Mouse (Mus musculus) WW6 (cell line): Measurements from ENCODE around the gene Ubxn11.

ENCODE experiments used
- DNase-seq: peaks from one replicate; pipeline ENCODE4 v3.0.0-alpha.2; 2013; ENCODE audit warnings: low read depth, low spot score

Gene Ubxn11

DNA sequence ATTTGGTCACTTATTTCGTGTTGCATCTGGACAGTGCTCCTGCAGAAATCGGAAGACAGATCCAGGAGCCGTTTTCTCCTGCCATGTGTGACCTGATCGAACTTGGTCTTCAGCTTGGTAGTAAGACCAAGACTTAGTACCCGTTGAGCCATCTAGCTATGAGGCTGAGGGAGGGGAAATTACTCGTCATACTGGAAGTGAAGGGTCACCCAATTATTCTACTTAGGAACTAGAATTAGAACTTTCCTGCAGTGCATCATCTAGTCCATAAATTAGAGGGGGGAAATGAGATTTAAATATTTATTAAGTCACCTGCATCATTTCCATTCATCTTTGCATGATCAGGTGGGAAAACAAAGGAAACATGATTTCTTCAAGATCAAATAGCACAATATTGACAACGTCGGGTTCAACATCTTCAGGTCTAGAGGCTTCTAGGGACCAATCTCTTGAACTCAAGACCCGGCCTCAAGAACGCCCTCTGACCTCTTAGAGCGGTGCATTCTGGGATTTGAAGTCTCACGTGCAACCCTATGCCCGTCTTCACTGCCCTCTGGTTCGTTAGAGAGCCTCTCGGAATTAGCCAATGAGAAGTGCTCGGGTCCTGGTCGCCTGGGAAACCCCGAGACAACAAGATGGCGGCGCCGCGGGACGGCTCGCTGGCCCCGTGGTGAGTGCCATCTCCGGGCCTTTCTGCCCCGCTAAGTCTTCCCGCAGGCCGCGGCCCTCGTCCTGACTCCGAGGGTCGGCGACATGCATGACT lies at the start of gene Ubxn11:
TSS of gene Ubxn11 (plus strand) at position 592 of the 763 bp plus-strand sequence.
- peak; percentile 84 for DNase-seq

DNA sequence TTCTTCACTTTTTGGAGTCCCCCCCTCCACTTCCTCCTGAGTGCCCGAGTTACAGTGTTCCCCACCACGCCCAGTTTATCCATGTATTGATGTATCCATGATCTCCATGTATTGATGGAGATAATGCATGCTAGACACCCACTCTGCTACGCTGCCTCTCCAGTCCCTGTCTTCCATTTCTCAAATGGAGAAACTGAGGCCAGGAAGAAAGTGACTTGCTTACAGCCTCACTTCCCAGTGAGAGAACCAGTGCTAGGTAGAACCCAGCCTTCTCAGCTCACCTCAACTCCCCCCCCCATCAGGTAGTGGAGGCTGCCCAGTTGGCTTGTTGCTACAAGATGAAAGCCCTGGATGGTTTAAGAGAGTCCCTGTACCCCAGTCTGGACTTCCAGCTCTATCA lies 48.8 kb upstream of the Ubxn11 start, which contains the start of gene Zfp683:
TSS of gene Zfp683 (plus strand) at position 301 of the 400 bp plus-strand sequence.
- DNase-seq = no peak

- no peak for DNase-seq
Measured at GRCm38 (mm10) chr4:134058166-134058715, 44.1 kb upstream of the Ubxn11 start.

GRCm38 (mm10) chr4:134058908-134059307 lies 43.5 kb upstream of the Ubxn11 start:
- no peak for DNase-seq

- no peak for DNase-seq
Measured at GRCm38 (mm10) chr4:134060135-134060865, 42.1 kb upstream of the Ubxn11 start, which contains the start of gene Crybg2. TSS of gene Crybg2 (plus strand) at chr4:134060815.

DNA sequence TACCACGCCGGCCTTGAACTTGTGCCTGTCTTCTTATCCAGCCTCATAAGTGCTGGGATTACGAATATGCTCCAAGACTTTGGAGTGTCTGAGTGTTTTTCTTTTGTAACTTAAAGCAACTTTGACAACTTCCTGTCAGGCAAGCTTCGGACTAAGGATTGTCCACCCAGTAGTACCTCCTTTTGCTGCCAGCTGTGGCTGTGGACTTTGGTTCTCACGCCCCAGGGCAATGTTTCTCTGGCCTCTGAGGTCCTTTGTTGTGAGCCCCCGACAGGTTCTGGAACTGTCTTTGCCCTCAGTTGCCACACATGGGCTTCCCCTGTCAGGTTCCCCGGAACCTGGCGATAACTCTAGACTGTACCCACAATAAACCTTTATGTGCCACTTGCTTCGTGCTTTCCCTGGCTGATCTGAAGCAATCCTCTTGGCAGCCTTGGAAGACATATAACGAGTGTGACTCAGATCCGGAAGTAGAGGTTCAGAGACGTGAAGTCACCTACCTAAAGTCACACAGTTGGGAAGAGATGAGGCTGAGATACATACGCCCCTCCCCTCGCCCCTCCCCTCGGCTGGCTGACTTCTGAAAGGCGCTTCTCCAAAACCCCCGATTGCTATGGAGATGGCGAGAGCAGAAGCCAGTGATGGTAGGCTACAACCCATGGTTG lies 41.1 kb upstream of the Ubxn11 start:
- no peak for DNase-seq

- DNase-seq = no peak
Measured at GRCm38 (mm10) chr4:134061944-134062446, 40.4 kb upstream of the Ubxn11 start.

GRCm38 (mm10) chr4:134062561-134062960 lies 39.8 kb upstream of the Ubxn11 start:
- DNase-seq = no peak

DNA sequence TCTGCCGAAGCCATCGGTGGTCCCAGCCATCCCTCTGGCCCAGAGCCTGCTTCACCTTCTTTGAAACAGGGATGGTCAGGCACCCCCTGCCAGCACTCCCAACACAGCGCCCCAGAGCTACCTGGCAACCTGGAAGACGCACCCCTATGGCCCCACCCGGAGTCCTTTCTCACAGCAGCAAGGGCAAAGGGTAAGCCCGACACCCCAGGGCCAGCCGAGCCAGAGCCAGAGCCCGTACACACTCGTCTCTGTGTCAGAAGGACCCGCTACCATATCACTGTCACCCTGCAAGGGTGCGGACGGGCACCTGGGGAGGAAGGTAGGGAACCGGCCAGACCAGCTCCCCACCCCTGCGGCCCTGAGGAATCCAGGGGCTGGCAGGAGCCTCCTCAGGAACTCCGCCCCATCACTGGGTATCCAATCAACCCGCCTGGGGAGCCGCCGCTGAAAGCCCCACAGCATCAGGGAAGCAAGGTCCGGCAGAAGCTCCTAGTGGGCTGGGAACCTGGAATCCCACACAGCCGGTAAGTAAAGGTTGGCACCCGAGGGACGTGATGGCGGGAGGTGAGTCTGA lies 36.9 kb upstream of the Ubxn11 start:
- DNase-seq = no peak

GRCm38 (mm10) chr4:134067383-134067782 lies 35.0 kb upstream of the Ubxn11 start:
- DNase-seq = no peak

GRCm38 (mm10) chr4:134067833-134068544 lies 34.4 kb upstream of the Ubxn11 start:
- no peak for DNase-seq

GRCm38 (mm10) chr4:134068793-134069580 lies 33.4 kb upstream of the Ubxn11 start:
- no peak for DNase-seq

DNA sequence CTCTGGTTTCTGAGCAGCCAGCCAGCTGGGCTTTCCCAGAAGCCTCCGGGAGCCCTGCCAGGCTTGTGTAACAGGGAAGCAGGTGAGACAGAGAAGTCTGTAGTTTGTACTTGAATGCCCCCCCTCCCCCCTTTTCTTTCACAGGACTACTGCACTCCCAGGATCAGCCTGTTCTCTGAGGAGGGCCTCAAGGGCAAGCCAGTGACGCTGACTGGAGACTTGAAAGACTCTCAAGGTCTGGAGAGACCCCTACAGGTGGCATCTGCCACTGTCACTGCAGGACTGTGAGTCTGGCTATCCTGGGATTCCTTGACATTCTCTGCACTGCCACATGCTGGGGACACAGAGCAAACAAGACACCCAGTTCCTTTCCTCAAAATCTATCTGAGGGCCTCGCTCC lies 23.7 kb upstream of the Ubxn11 start:
- peak; percentile 79 for DNase-seq

- no peak for DNase-seq
Measured at GRCm38 (mm10) chr4:134080674-134081073, 21.7 kb upstream of the Ubxn11 start.

DNA sequence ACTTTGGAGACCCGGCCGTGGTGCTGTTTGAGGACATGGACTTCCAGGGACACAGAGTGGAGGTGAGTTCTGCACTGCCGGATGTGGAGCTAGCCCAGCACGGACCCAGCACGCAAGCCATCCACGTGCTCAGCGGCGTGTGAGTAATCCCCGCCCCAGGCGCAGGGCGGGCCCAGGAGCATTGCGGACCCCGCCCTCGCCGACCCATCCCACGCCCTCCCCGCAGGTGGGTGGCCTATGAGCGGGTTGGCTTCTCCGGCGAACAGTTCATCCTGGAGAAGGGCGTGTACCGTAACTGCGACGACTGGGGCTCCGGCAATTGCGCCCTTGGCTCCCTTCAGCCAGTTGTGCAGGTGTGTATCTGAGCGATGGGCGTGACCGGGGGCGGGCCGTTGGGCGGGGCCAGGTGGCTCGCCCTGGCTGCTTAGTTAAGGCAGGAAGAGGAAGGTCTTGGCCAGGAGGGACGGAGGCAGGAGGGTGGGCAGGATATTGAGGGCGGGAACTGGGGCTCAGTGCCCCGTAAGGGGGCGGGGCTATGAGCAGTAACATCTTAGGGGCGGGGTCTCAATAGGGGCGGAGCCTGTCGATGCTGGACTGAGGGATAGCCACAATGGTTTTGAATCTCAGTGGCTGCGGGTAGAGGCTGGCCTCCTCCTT lies 20.5 kb upstream of the Ubxn11 start:
- peak; percentile 98 for DNase-seq

DNA sequence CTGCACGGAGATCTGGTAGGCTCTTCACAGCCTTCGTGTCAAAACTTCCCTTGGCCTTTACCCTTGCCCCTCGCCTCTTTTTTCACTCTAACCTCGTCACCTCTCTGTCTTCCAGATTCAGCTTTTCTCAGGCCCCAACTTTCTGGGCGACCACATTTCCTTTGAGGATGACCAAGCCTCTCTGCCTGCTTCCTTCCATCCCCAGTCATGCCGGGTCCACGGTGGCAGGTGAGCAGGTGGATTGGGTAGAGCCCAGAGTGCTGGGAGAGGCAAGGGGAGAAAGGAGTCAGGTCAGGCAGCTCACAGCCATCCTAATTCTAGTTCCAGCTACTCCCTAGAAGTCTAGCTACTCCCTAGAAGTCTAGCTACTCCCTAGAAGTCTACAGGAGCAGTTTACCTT lies 19.9 kb upstream of the Ubxn11 start:
- DNase-seq = no peak

GRCm38 (mm10) chr4:134084999-134085398 lies 17.4 kb upstream of the Ubxn11 start:
- no peak for DNase-seq

GRCm38 (mm10) chr4:134087412-134087811 lies 15.0 kb upstream of the Ubxn11 start:
- DNase-seq = no peak

- DNase-seq = no peak
Measured at GRCm38 (mm10) chr4:134089029-134089428, 13.3 kb upstream of the Ubxn11 start.
